Mouse (Mus musculus): ENCODE measurements at regions not wholly inside any gene's neighbourhood (a gene's known extent, or its start where the extent isn't known, plus 50 kb on each side); places are given as distances from the start of the nearest gene placed in this dataset.

GRCm38 (mm10) chr12:63805458-63805857 is 669.0 kb downstream of the Fscb start:
- DNase-seq (ENCODE audit: low read depth, low spot score): no peak

DNA sequence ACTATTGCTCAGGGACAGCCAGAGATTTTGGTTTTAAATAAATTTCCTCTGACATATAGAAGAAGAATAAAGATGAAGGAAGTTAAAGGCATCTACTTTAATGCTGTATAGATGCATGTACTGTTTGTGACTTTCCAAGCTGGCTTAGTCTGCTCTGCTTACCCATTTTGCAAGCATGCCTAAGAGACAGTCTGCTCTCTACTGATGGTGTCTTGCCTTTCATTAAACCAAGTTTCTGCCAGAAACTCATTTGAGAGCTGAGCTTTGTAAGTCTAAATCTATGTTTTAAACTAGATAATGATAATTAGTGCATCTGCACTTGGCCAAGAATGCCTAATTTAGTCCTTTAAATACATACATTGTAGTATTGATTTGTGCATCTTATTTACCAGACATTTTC is 670.5 kb downstream of the Fscb start:
- no peak for DNase-seq (ENCODE audit: low read depth, low spot score)

DNA sequence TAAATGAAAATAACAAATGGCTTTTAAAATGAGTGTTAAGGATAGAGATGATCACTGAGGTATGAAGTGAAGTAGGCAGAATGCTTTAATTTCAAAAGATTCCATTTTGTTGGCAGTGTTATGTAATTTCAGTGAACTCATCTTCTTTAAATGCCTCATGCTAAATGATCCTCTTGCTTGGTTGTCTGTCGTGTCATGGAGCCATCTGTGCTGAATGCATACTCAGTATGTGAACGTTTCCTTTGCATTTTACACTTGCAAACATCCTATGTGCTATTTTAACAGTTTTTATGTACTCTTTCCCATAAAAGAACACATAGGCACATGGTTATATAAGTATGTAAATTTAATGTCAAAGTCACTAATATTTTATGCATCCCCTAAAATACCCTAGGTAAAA is 682.8 kb downstream of the Fscb start:
- DNase-seq (ENCODE audit: low read depth, low spot score): no peak

- DNase-seq (ENCODE audit: low read depth, low spot score): no peak
These were observed 696.6 kb downstream of the Fscb start for GRCm38 (mm10) chr12:63777874-63778273.

DNA sequence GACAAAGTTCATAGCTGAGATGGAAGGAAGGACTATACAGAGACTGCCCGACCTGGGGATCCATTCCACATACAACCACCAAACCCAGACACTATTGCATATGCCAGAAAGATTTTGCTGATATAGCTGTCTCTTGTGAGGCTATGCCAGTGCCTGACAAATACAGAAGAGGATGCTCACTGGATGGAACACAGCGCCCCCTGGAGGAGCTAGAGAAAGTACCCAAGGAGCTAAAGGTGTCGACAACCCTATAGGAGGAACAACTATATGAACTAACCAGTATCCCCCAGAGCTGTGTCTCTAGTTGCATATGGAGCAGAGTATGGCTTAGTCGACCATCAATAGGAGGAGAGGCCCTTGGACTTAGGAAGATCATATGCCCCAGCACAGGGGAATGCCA is 713.4 kb downstream of the Fscb start:
- DNase-seq (ENCODE audit: low read depth, low spot score): peak; percentile 67
